Mouse (Mus musculus) spleen, adult 10 weeks (tissue): ENCODE data around the gene Vmn1r71. TPM values are rescaled to one million over a fixed set of nuclear protein-coding genes. Genes with fewer than 3 reads are reported as not detected.

Experiments
- polyA plus RNA-seq: library from polyadenylated mRNA; stranded (reverse); fragments of 350-450 nt; fragmentation: Illumina TruSeq; extraction: RNeasy Lipid Tissue Mini Kit (QIAGEN cat#74804); gene quantifications from one replicate; pipeline ENCODE4 v1.2.3, GENCODE M21; 2015; ENCODE audit warnings: low replicate concordance; ENCODE audit not compliant: insufficient read depth

The Vmn1r71 gene
- polyA plus RNA-seq = not detected

GRCm38 (mm10) chr7:10754264-10754663, at the start of gene Vmn1r71:
Gene Vmn1r71, minus strand, starts transcription at chr7:10754364.

Other genes starting within 250 kb of the Vmn1r71 start
- not detected for gene Vmn1r68, start 195.9 kb downstream of the Vmn1r71 start, polyA plus RNA-seq
- not detected for gene Vmn1r69, start 140.7 kb downstream of the Vmn1r71 start, polyA plus RNA-seq
- not detected for gene Vmn1r70, start 122.8 kb downstream of the Vmn1r71 start, polyA plus RNA-seq
- gene Nlrp4b, start 66.6 kb downstream of the Vmn1r71 start, polyA plus RNA-seq = not detected
- gene Zscan4b, start 150.7 kb upstream of the Vmn1r71 start, polyA plus RNA-seq = not detected